Mouse (Mus musculus): Measurements from ENCODE around the gene Cacna1a. TPM values are rescaled to one million over a fixed set of nuclear protein-coding genes. Genes with fewer than 3 reads are reported as not detected.

Gene Cacna1a
- total and polyA plus RNA-seq, 2 experiments from 2014 or later: 4.2 to 8.6 TPM

DNA sequence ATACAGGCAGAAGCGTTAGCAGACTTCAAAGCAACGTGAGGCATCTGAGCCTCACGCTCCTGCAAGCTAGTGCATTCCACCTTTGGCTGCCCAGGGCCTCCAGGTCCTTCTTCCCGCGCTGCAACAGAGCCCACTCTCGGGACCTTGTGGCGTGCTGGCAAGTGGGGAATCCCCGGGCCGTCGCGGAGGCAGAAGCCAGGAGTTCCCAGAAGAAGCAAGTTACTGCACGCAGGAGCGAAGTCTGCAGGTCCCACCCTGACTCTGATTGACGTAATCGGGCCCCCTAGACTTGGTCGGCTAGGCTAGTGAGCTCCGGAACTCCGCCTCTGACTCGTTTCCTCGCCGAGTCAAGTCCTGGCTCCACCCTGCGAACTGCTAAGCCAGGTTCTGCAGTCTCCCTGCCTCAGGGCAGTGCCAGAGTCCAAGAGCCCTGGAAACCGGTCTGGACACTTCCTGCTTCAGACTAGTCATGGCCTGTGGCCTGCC, 268.4 kb downstream of the Cacna1a start:
- peak overlapping the region; percentile 87 for H3K27ac ChIP-seq (ENCODE audit: low read depth)
- no peaks in the 10 kb centered on the region for H3K36me3 ChIP-seq (replicated peaks; ENCODE audit: control insufficient read depth, insufficient read depth, low read length)
- H3K4me2 ChIP-seq (ENCODE audit: low read depth, low read length): peak overlapping the region; percentile 59
- WGBS: under 1% methylated on average over 23 of the region's 23 CpGs
- ATAC-seq (ENCODE audit: insufficient read depth, low read depth): peak; percentile 64
- no peaks in the 10 kb centered on the region for H3K9me3 ChIP-seq (replicated peaks; ENCODE audit: control insufficient read depth, low read length)
- H3K4me3 ChIP-seq (ENCODE audit: low read depth, low read length): peak overlapping the region; percentile 40
- peak overlapping the region; percentile 49 for H3K9ac ChIP-seq (replicated peaks; ENCODE audit: low read depth, low read length)
- H3K4me1 ChIP-seq (ENCODE audit: control insufficient read depth, insufficient read depth): peaks cover 13% of the 10 kb centered on the region; the same call in 1 of the 2 replicates
- H3K27me3 ChIP-seq (ENCODE audit: control insufficient read depth, insufficient read depth, low read length): no peaks in the 10 kb centered on the region
- TF ChIP-seq CTCF (IDR thresholded peaks at IDR 0.05; ENCODE audit: low read depth) (no peak), EP300 (IDR thresholded peaks at IDR 0.05; ENCODE audit: low read depth) (peak; percentile 76)
- DNase-seq (ENCODE audit: low spot score): peak; percentile 82

DNA sequence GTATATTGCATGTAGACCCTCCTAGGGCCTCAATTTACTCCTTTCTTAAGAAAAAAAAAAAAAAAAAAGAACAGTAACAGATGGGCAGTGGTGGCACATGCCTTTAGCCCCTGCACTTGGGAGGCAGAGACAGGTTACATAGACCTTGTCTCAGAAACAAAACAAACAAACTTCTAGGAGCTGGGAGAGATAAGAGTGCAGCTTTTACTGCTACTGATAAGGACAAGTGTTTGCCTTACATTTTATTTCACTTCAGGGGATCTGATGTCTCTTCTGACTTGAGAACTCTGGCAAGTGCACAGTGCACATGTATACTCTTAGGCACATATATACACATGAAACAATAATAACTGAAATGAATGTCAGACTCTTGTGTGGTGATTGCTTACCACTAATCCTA, 269.0 kb downstream of the Cacna1a start:
- Histone ChIP-seq H3K27ac (ENCODE audit: low read depth) (peak overlapping the region; percentile 87), H3K27me3 (ENCODE audit: control insufficient read depth, insufficient read depth, low read length) (no peaks in the 10 kb centered on the region), H3K9me3 (replicated peaks; ENCODE audit: control insufficient read depth, low read length) (no peaks in the 10 kb centered on the region), H3K4me2 (ENCODE audit: low read depth, low read length) (peak overlapping the region; percentile 59), H3K9ac (replicated peaks; ENCODE audit: low read depth, low read length) (no peak overlapping the region), H3K36me3 (replicated peaks; ENCODE audit: control insufficient read depth, insufficient read depth, low read length) (no peaks in the 10 kb centered on the region), H3K4me1 (ENCODE audit: control insufficient read depth, insufficient read depth) (peaks cover 13% of the 10 kb centered on the region; the same call in 1 of the 2 replicates), H3K4me3 (ENCODE audit: low read depth, low read length) (peak overlapping the region; percentile 40; the same call in 1 of the 2 replicates)
- ATAC-seq (ENCODE audit: insufficient read depth, low read depth) (no peak), DNase-seq (ENCODE audit: low spot score) (no peak)
- no peak for TF ChIP-seq EP300 (IDR thresholded peaks at IDR 0.05; ENCODE audit: low read depth)
- TF ChIP-seq CTCF (IDR thresholded peaks at IDR 0.05; ENCODE audit: low read depth): no peak

DNA sequence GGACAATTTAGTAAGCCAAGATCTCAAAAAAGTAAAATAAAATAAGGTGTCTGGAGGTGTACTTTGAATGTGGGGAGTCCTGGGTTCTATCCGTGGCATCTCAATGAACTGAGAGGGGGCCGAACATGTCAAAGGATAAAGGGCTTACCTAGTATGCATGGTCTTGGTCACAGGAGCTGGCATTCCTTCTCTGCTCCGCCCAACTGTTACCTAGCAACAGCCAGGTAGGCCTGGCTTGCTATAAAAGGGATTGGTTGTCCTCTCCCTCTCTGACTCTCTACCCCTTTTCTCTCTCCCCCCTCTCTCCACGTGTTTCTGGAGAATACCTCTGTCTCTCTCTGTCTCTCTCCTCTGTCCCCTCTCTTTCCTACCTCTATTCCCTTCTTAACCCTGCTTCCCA, 269.4 kb downstream of the Cacna1a start:
- Histone ChIP-seq H3K9me3 (replicated peaks; ENCODE audit: control insufficient read depth, low read length) (no peaks in the 10 kb centered on the region), H3K4me3 (ENCODE audit: low read depth, low read length) (no peak overlapping the region), H3K27me3 (ENCODE audit: control insufficient read depth, insufficient read depth, low read length) (no peaks in the 10 kb centered on the region), H3K36me3 (replicated peaks; ENCODE audit: control insufficient read depth, insufficient read depth, low read length) (no peaks in the 10 kb centered on the region), H3K27ac (ENCODE audit: low read depth) (peak overlapping the region; percentile 87), H3K9ac (replicated peaks; ENCODE audit: low read depth, low read length) (no peak overlapping the region), H3K4me1 (ENCODE audit: control insufficient read depth, insufficient read depth) (peaks cover 13% of the 10 kb centered on the region; the same call in 1 of the 2 replicates), H3K4me2 (ENCODE audit: low read depth, low read length) (no peak overlapping the region)
- no peak for ATAC-seq (ENCODE audit: insufficient read depth, low read depth)
- WGBS: 76% methylated on average over 4 of the region's 4 CpGs
- no peak for DNase-seq (ENCODE audit: low spot score)
- TF ChIP-seq CTCF (IDR thresholded peaks at IDR 0.05; ENCODE audit: low read depth) (no peak), EP300 (IDR thresholded peaks at IDR 0.05; ENCODE audit: low read depth) (no peak)

DNA sequence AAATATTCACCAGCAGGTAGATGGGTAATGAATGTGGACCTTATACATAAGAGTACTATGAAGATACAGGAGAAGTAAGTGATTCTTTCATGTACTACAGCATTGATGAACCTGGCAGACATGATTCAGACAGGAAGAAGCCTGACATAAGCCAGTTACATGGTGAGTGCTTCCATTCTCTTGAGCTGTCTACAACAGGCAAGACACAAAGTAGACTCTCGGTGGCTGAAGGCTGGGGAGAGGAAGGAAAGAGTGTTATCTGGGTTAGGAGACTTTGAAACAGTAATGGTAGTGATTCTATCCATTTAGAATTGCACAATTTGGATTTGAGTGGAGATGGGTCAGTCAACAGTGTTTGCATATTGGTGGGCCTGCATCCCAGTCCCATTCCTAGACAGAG, 270.7 kb downstream of the Cacna1a start:
- H3K36me3 ChIP-seq (replicated peaks; ENCODE audit: control insufficient read depth, insufficient read depth, low read length): no peaks in the 10 kb centered on the region
- no peaks in the 10 kb centered on the region for H3K9me3 ChIP-seq (replicated peaks; ENCODE audit: control insufficient read depth, low read length)
- no peak overlapping the region for H3K4me3 ChIP-seq (ENCODE audit: low read depth, low read length)
- ATAC-seq (ENCODE audit: insufficient read depth, low read depth): no peak
- no peak overlapping the region for H3K4me2 ChIP-seq (ENCODE audit: low read depth, low read length)
- H3K27me3 ChIP-seq (ENCODE audit: control insufficient read depth, insufficient read depth, low read length): no peaks in the 10 kb centered on the region
- no peak for DNase-seq (ENCODE audit: low spot score)
- peak overlapping the region; percentile 93 for H3K27ac ChIP-seq (ENCODE audit: low read depth)
- WGBS: 53% methylated on average over 1 of the region's 1 CpGs
- H3K9ac ChIP-seq (replicated peaks; ENCODE audit: low read depth, low read length): no peak overlapping the region
- peaks cover 17% of the 10 kb centered on the region; the same call in 1 of the 2 replicates for H3K4me1 ChIP-seq (ENCODE audit: control insufficient read depth, insufficient read depth)
- TF ChIP-seq EP300 (IDR thresholded peaks at IDR 0.05; ENCODE audit: low read depth) (no peak), CTCF (IDR thresholded peaks at IDR 0.05; ENCODE audit: low read depth) (no peak)

DNA sequence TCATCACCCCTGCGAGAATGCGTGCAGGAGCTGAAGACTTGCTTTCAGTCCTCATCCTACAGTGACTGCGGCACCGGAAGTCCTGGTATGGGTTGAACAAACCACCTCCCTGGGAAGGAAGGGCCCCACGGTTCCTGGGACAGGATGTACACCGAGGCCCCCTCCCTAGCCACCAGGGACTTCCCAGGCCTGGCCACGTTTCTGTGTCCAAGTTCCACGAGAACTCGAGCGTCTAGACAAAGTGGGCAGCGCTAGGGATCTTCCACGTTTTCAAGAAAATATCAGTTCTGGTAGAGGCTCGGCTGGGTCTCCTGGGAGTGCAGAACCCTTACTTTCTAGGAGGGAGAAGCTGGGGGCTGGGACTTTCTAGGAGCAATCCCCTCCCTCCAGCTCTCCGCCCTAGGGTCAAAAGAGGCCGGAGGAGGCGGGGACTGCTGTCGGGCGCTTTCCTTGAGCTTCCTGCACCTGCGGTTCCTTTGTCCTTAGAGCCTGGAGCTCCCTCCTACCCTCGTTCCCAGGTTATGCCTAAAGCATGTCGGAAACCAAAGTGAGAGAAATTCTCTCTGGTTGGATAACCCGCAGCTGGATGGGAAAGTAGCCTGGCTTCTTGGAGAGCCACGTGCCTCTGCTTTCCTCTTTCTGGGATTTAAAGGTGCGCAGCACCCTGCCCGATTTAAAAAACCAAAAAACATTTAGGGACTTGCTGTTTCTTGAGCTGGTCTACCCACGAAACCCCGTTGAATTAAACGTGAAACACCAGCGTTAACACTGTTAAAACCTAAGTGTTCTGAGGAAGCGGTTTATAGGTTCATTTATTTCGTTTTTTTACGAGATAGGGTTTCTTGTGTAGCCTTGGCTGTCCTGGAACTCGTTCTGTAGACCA, 271.9 kb downstream of the Cacna1a start:
- DNase-seq (ENCODE audit: low spot score) (peak; percentile 77), ATAC-seq (ENCODE audit: insufficient read depth, low read depth) (peak; percentile 28)
- Histone ChIP-seq H3K27ac (ENCODE audit: low read depth) (peak overlapping the region; percentile 93), H3K27me3 (ENCODE audit: control insufficient read depth, insufficient read depth, low read length) (no peaks in the 10 kb centered on the region), H3K4me3 (ENCODE audit: low read depth, low read length) (peak overlapping the region; percentile 76), H3K4me1 (ENCODE audit: control insufficient read depth, insufficient read depth) (peaks cover 16% of the 10 kb centered on the region; the same call in 1 of the 2 replicates), H3K9ac (replicated peaks; ENCODE audit: low read depth, low read length) (peak overlapping the region; percentile 88), H3K36me3 (replicated peaks; ENCODE audit: control insufficient read depth, insufficient read depth, low read length) (no peaks in the 10 kb centered on the region), H3K9me3 (replicated peaks; ENCODE audit: control insufficient read depth, low read length) (no peaks in the 10 kb centered on the region), H3K4me2 (ENCODE audit: low read depth, low read length) (peak overlapping the region; percentile 86)
- 0 out of 2 replicates have a peak, but pooled peaks have one; percentile 28 for TF ChIP-seq EP300 (IDR thresholded peaks at IDR 0.05; ENCODE audit: low read depth)
- TF ChIP-seq CTCF (IDR thresholded peaks at IDR 0.05; ENCODE audit: low read depth): no peak
- 5% methylated on average over 33 of the region's 33 CpGs for WGBS
